Mouse (Mus musculus) intestine, embryonic 14.5 days (tissue): Measurements from ENCODE around the gene Itga7. TPM values are rescaled to one million over a fixed set of nuclear protein-coding genes. Genes with fewer than 3 reads are reported as not detected.

Experiments used
- ATAC-seq: fragments of 200-750 bp; cut with Nextera tagmentation; replicated peaks from 2 replicates; pipeline ENCODE4 v1.8.0; 2017; ENCODE audit warnings: low read depth, moderate number of reproducible peaks, moderate TSS enrichment, moderate library complexity; ENCODE audit not compliant: low FRiP score, low TSS enrichment
- DNase-seq: peaks from one replicate; pipeline ENCODE4 v3.0.0-alpha.2; 2018; ENCODE audit warnings: low spot score
- H3K27ac ChIP-seq: fragments of 300-500 bp; sonication (generic); 2 replicates; pipeline ENCODE4 v1.5.1; 2014; ENCODE audit warnings: low read depth, mild to moderate bottlenecking, control low read depth
- H3K27me3 ChIP-seq: fragments of 300-500 bp; sonication (generic); replicated peaks from 2 replicates; pipeline ENCODE4 v1.6.1; 2014; ENCODE audit warnings: low read length, control low read depth; ENCODE audit not compliant: control insufficient read depth, insufficient read depth
- H3K36me3 ChIP-seq: fragments of 300-500 bp; sonication (generic); 2 replicates; pipeline ENCODE4 v1.6.1; 2014; ENCODE audit warnings: low read length, control low read depth; ENCODE audit not compliant: control insufficient read depth, insufficient read depth
- H3K4me1 ChIP-seq: fragments of 300-500 bp; sonication (generic); replicated peaks from 2 replicates; pipeline ENCODE4 v1.6.1; 2014; ENCODE audit warnings: low read length, control low read depth, mixed read lengths; ENCODE audit not compliant: control insufficient read depth, insufficient read depth
- H3K4me2 ChIP-seq: fragments of 300-500 bp; sonication (generic); 2 replicates; pipeline ENCODE4 v1.6.1; 2014; ENCODE audit warnings: low read length
- H3K4me3 ChIP-seq: fragments of 300-500 bp; sonication (generic); 2 replicates; pipeline ENCODE4 v1.5.1; 2014; ENCODE audit warnings: low read depth, low read length, control low read depth, mixed read lengths
- H3K9ac ChIP-seq: fragments of 300-500 bp; sonication (generic); 2 replicates; pipeline ENCODE4 v1.6.1; 2014; ENCODE audit warnings: mild to moderate bottlenecking, low read length
- H3K9me3 ChIP-seq: fragments of 300-500 bp; sonication (generic); 2 replicates; pipeline ENCODE4 v1.6.1; 2016; ENCODE audit warnings: low read length, control low read depth; ENCODE audit not compliant: control insufficient read depth
- WGBS: fragments of 180-500 bp; shearing (Covaris S2); extraction: QIAGEN DNeasy Blood & Tissue Kit; methylation state at CpG from one replicate; pipeline ENCODE4 v1.1.7; 2014; 5-methylcytosine and 5-hydroxymethylcytosine counted together
- polyA plus RNA-seq: library from polyadenylated mRNA; unstranded; fragments of >200 nt; fragmentation: Nextera tagmentation; extraction: Ambion mirVana; gene quantifications from 2 replicates; pipeline ENCODE4 v1.2.1, GENCODE M21; 2014

Gene Itga7
- 2.1 and 2.3 TPM in 2 replicates for polyA plus RNA-seq

DNA sequence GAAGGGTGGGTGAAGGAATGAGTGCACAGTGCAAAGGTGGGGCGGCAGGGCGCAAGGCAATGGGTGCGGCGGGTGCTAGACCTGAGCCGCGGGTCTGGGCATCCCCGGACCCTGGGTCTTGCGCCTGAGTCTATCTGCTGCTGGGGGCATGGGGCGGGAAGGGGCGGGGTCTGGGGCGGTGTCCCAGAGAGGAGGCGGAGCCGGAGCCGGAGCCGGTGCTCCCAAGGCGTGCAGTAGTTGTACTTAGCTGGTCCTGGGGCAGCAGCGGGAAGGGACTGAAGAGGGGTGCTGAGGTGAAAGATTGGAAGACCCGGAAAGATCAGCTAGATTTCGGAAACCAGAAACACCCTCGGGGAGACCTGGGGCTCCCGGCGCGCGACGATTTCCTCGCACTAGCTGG is at the start of gene Itga7:
Gene Itga7 (plus strand): TSS at position 245 of the 400 bp plus-strand sequence.
- Histone ChIP-seq H3K27me3 (peaks cover 69% of the 10 kb centered on the region), H3K27ac (no peak within 1 kb of the TSS), H3K9ac (no peak within 1 kb of the TSS), H3K36me3 (no peaks in the 10 kb centered on the region), H3K4me3 (peak within 1 kb of the TSS; percentile 34), H3K9me3 (no peaks in the 10 kb centered on the region), H3K4me1 (no peaks in the 10 kb centered on the region), H3K4me2 (peak within 1 kb of the TSS; percentile 55)
- peak; percentile 70 for DNase-seq
- WGBS = under 1% methylated on average over 24 of the region's 26 CpGs
- ATAC-seq = peak; percentile 76

GRCm38 (mm10) chr10:128888941-128889827 is 44.4 kb upstream of the Itga7 start:
- Histone ChIP-seq H3K9me3 (no peaks in the 10 kb centered on the region), H3K27ac (peak overlapping the region; percentile 38; the same call in 1 of the 2 replicates), H3K4me2 (peak overlapping the region; percentile 86), H3K36me3 (peaks cover 40% of the 10 kb centered on the region), H3K4me1 (peaks cover 22% of the 10 kb centered on the region), H3K4me3 (peak overlapping the region; percentile 71), H3K9ac (peak overlapping the region; percentile 6; the same call in 1 of the 2 replicates), H3K27me3 (0 out of 2 replicates have a peak, but pooled peaks cover under 1% of the 10 kb centered on the region)
- peak; percentile 35 for ATAC-seq
- WGBS = 1% methylated on average over 6 of the region's 7 CpGs
- DNase-seq = peak; percentile 62

DNA sequence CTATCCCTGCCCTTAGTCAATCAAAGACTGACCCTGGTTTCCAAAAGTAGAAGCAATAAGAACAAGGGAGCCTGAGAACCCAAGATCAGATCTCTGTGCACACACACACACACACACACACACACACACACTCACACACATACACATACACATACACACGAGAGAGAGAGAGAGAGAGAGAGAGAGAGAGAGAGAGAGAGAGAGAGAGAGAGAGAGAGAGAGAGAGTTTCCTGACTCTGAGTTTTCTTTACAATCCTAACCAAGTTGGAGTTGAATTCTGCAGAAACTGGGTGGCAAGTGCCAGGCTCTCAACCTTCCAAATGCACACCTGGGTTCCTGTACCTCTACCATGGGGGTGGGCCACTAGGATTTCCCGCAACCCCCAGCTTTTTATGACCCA is 43.8 kb upstream of the Itga7 start:
- H3K4me3 ChIP-seq = peak overlapping the region; percentile 71
- H3K27ac ChIP-seq = no peak overlapping the region
- 0 out of 2 replicates have a peak, but pooled peaks cover 3% of the 10 kb centered on the region for H3K27me3 ChIP-seq
- peak overlapping the region; percentile 74; the same call in 1 of the 2 replicates for H3K9ac ChIP-seq
- peaks cover 22% of the 10 kb centered on the region for H3K4me1 ChIP-seq
- peaks cover 33% of the 10 kb centered on the region for H3K36me3 ChIP-seq
- DNase-seq (no peak), ATAC-seq (no peak)
- peak overlapping the region; percentile 86 for H3K4me2 ChIP-seq
- 20% methylated on average over 1 of the region's 2 CpGs for WGBS
- no peaks in the 10 kb centered on the region for H3K9me3 ChIP-seq

GRCm38 (mm10) chr10:128890383-128891295 is 43.0 kb upstream of the Itga7 start:
- peak; percentile 70 for DNase-seq
- Histone ChIP-seq H3K4me2 (peak overlapping the region; percentile 86), H3K27me3 (0 out of 2 replicates have a peak, but pooled peaks cover 3% of the 10 kb centered on the region), H3K9ac (peak overlapping the region; percentile 74), H3K36me3 (peaks cover 25% of the 10 kb centered on the region), H3K4me1 (peaks cover 22% of the 10 kb centered on the region), H3K9me3 (no peaks in the 10 kb centered on the region), H3K27ac (peak overlapping the region; percentile 89), H3K4me3 (peak overlapping the region; percentile 71)
- WGBS = under 1% methylated on average over 40 of the region's 40 CpGs
- no peak; the same call in 1 of the 2 replicates for ATAC-seq

DNA sequence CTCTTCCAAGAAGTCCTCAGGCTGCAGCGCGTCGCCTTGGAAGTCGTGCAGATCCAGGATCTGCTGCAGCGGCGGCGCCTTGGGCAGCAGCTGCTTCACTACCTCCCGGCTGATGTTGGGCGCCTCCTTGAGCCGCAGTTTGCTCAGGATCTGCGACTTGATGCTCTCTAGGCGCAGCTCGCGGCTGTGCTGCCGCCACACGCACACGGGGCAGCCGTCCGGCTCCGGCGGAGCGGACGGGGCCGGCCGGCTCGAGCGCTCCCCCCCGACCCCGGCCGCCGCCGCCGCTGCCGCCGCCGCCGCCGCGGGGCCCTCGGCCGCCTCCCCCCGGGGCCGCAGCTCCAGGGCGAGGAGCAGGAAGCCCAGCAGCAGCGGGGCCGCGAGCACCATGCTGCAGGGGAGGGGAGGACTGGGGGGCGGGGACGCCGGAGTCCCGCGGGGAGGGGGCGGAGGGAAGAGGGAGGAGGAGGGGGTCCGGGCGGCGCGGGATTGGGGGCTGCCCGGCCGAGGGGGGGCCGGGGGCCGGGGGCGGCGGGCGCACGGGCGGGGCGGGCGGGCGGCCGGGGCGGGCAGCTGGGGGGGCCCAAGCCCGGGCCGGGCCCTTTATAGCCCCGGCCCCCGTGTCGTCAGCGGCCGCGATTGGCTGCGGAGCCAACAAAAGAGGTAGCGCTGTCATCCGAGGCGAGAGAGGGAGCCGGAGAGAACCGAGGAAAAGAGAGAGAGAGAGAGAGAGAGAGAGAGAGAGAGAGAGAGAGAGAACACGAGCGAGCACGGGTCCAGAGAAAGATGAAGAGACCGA is 42.1 kb upstream of the Itga7 start, which contains the start of gene Gdf11:
Gene Gdf11 (minus strand): TSS at position 423 of the 799 bp plus-strand sequence.
- H3K27me3 ChIP-seq = peaks cover 11% of the 10 kb centered on the region
- H3K9ac ChIP-seq = peak within 1 kb of the TSS; percentile 74
- under 1% methylated on average over 76 of the region's 89 CpGs for WGBS
- H3K36me3 ChIP-seq = peaks cover 17% of the 10 kb centered on the region
- H3K4me1 ChIP-seq = peaks cover 26% of the 10 kb centered on the region
- peak within 1 kb of the TSS; percentile 86 for H3K4me2 ChIP-seq
- H3K27ac ChIP-seq = peak within 1 kb of the TSS; percentile 89
- ATAC-seq = peak; percentile 83
- H3K4me3 ChIP-seq = peak within 1 kb of the TSS; percentile 71
- DNase-seq = peak; percentile 81
- H3K9me3 ChIP-seq = no peaks in the 10 kb centered on the region

DNA sequence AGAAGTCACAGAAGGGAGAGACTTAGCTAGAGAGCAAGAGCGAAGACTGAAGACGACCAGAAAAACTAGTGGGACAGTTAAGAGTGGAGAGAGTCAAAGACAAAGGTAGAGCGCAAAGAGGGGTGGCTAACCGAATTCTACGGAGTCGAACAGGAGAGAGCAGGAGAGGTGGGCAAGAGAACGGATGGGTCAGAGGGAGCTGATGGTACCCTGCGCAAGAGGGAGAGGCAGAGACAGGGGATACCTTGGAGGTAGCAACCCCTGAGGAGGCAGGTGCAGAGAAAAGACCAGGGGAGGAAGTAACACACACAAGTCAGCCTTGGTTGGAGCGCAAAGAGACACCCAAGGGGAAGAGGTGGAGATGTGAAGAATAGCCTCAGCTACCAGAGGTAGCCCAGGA is 41.4 kb upstream of the Itga7 start:
- no peaks in the 10 kb centered on the region for H3K9me3 ChIP-seq
- H3K9ac ChIP-seq = peak overlapping the region; percentile 74
- peaks cover 19% of the 10 kb centered on the region for H3K27me3 ChIP-seq
- ATAC-seq = no peak
- peak; percentile 71 for DNase-seq
- WGBS = 2% methylated on average over 9 of the region's 9 CpGs
- peak overlapping the region; percentile 86 for H3K4me2 ChIP-seq
- H3K36me3 ChIP-seq = peaks cover 11% of the 10 kb centered on the region; the same call in 1 of the 2 replicates
- H3K27ac ChIP-seq = peak overlapping the region; percentile 89
- H3K4me1 ChIP-seq = peaks cover 26% of the 10 kb centered on the region
- peak overlapping the region; percentile 71 for H3K4me3 ChIP-seq

DNA sequence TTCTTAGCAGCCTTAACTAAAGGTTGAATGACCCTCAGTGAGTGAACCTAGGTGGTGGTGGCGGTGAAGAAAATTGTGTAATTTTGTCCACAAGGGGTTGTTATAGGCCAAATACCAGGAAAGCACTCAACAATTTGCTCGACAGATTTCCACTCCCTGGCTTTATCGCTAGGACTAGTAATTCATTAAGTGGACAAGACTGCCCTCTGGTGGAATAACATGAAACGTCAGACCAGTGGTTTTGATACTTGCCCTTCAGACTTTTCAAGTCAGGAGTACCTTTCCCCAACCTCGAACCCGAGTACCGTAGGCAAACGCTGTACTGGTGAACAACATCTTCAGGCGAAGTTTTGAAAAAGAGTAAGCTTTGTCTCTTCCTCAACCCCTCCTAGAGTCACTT is 38.2 kb upstream of the Itga7 start:
- DNase-seq (peak; percentile 86), ATAC-seq (no peak)
- Histone ChIP-seq H3K4me3 (no peak overlapping the region), H3K4me2 (peak overlapping the region; percentile 11; the same call in 1 of the 2 replicates), H3K27ac (no peak overlapping the region), H3K4me1 (peaks cover 8% of the 10 kb centered on the region; the same call in 1 of the 2 replicates), H3K9me3 (no peaks in the 10 kb centered on the region), H3K27me3 (peaks cover 19% of the 10 kb centered on the region), H3K9ac (no peak overlapping the region), H3K36me3 (no peaks in the 10 kb centered on the region)
- 2% methylated on average over 9 of the region's 9 CpGs for WGBS
